Mouse (Mus musculus): Measurements from ENCODE around the gene Stab1. TPM values are rescaled to one million over a fixed set of nuclear protein-coding genes. Genes with fewer than 3 reads are reported as not detected.
A peak's percentile ranks its signal among the peaks of the same experiment; 100 is the strongest.

Stab1 gene
- total and polyA plus RNA-seq, 2 experiments from 2014 or later, result 11.7 to 25.5 TPM

DNA sequence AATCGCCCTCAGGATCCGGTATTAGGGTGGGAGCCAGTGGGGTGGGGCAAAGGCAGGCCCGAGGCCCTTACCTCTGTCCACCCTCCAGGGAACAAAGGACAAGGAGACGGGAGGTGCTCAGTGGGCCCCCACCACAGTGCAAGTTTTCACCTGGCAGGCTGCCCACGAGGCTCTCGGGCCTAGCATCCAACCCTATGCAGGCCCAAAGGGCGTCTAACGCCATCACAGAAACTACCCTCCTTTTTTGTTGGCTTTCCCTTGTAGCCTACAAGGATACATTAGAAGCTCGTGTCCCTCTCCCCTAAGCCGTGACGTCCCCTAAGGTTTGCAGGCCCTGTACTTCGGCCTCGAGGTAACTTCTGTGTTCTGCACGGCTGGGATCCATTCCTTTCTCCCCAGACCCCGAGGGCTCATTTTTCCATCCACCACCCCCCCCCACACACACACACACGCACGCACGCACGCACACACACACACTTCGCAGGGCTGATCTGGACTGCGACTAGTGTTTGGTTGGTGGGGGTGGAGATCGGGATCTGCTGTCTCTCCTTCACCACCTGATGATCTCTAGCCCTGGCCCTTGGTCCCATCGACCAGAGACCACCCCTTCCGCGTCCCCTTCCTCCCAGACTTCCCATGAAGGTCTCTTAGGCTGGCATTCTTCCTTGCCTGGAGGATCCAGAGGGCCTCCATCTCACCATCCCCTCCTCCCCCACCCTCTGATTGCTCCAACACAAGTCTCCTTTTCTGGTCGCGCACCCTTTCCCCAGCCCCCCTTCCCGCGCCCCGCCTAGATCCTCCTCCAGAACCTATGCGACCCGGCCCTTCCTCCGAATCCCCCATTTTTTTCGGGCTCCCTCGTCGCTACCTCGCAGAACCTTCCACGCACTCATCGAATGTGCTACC lies 37.4 kb upstream of the Stab1 start:
- peaks cover 28% of the 10 kb centered on the region for H3K36me3 ChIP-seq (ENCODE audit: insufficient read depth, low read length)
- H3K4me2 ChIP-seq (ENCODE audit: low read depth, low read length, poor library complexity, severe bottlenecking), result peak overlapping the region; percentile 93
- ATAC-seq (ENCODE audit: low FRiP score) (peak; percentile 65), DNase-seq (ENCODE audit: low spot score) (peak; percentile 56)
- peak overlapping the region; percentile 92 for H3K27ac ChIP-seq (ENCODE audit: low read depth, low read length)
- no peaks in the 10 kb centered on the region for H3K9me3 ChIP-seq (ENCODE audit: low read length)
- peaks cover 9% of the 10 kb centered on the region; the same call in 1 of the 2 replicates for H3K4me1 ChIP-seq (ENCODE audit: insufficient read depth, low read length)
- under 1% methylated on average over 39 of the region's 39 CpGs for WGBS
- no peak for TF ChIP-seq CTCF (IDR thresholded peaks at IDR 0.05)
- H3K4me3 ChIP-seq (ENCODE audit: low read depth, low read length), result peak overlapping the region; percentile 76
- peak overlapping the region; percentile 92 for H3K9ac ChIP-seq (replicated peaks; ENCODE audit: low read length, poor library complexity, severe bottlenecking)
- H3K27me3 ChIP-seq (ENCODE audit: insufficient read depth, low read length), result no peaks in the 10 kb centered on the region

DNA sequence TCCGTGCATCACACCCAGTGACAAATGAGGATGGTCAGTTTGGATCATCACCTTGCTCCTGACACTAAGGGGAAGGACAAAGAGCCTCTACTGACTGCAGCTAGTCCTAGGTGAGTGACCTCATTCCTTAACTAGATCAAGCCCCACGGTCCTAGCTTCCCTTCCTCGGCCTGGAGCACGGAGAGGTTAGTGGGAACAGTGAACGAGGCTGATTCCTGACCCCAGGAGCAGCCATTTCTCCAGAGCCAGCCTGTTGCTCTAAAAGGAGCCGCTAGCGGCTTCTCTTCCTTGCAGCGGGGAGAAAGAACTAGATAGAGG lies 36.8 kb upstream of the Stab1 start:
- WGBS, result 8% methylated on average over 8 of the region's 8 CpGs
- Histone ChIP-seq H3K4me3 (ENCODE audit: low read depth, low read length) (peak overlapping the region; percentile 76), H3K36me3 (ENCODE audit: insufficient read depth, low read length) (peaks cover 33% of the 10 kb centered on the region), H3K9me3 (ENCODE audit: low read length) (no peaks in the 10 kb centered on the region), H3K27me3 (ENCODE audit: insufficient read depth, low read length) (no peaks in the 10 kb centered on the region), H3K9ac (replicated peaks; ENCODE audit: low read length, poor library complexity, severe bottlenecking) (peak overlapping the region; percentile 92), H3K27ac (ENCODE audit: low read depth, low read length) (peak overlapping the region; percentile 92), H3K4me2 (ENCODE audit: low read depth, low read length, poor library complexity, severe bottlenecking) (peak overlapping the region; percentile 93), H3K4me1 (ENCODE audit: insufficient read depth, low read length) (peaks cover 9% of the 10 kb centered on the region; the same call in 1 of the 2 replicates)
- DNase-seq (ENCODE audit: low spot score) (peak; percentile 37), ATAC-seq (ENCODE audit: low FRiP score) (peak; percentile 38; the same call in 1 of the 2 replicates)
- no peak for TF ChIP-seq CTCF (IDR thresholded peaks at IDR 0.05)

DNA sequence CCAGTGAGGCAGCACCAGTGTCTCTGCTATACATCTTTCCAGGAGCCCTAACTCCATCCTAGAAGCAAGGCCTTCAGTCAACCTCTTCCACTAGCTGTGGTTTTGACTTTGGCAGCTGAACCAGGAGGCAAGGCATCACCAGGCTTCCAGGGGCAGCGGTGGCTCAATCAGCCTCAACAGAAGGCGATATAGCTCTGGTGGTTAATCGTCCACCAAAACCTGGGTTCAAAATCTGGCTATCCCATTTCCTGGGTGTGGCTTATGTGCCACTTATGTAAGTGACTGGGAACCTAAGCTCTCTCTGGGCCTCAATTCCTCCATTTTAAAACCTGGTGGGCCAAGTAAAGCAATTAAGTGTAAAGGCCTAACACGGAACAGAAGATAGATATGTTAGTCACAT lies 36.4 kb upstream of the Stab1 start:
- Histone ChIP-seq H3K36me3 (ENCODE audit: insufficient read depth, low read length) (peaks cover 35% of the 10 kb centered on the region), H3K4me2 (ENCODE audit: low read depth, low read length, poor library complexity, severe bottlenecking) (peak overlapping the region; percentile 93), H3K4me1 (ENCODE audit: insufficient read depth, low read length) (peaks cover 9% of the 10 kb centered on the region; the same call in 1 of the 2 replicates), H3K9ac (replicated peaks; ENCODE audit: low read length, poor library complexity, severe bottlenecking) (peak overlapping the region; percentile 92), H3K27me3 (ENCODE audit: insufficient read depth, low read length) (no peaks in the 10 kb centered on the region), H3K9me3 (ENCODE audit: low read length) (no peaks in the 10 kb centered on the region), H3K27ac (ENCODE audit: low read depth, low read length) (peak overlapping the region; percentile 92), H3K4me3 (ENCODE audit: low read depth, low read length) (peak overlapping the region; percentile 76)
- no peak for TF ChIP-seq CTCF (IDR thresholded peaks at IDR 0.05)
- ATAC-seq (ENCODE audit: low FRiP score), result no peak
- DNase-seq (ENCODE audit: low spot score), result no peak
- 77% methylated on average over 4 of the region's 4 CpGs for WGBS

DNA sequence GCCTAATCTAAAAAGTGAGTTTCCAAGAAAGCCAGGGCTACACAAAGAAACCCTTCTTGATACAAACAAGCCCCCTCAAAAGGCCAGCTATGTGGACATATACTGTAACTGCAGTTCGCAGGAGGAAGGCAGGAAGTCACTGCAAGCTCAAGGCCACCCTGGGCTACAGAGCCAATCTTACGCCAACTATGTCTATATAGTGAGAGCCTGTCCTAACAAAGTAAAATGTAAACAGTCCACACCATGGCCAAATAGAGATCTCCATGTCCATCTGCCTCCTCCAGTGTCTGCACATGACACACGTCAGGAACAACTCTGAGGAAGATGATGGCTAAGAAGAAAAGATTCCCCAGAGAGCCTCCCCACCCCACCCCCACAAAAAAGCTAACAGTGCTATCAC lies 31.6 kb upstream of the Stab1 start:
- no peaks in the 10 kb centered on the region for H3K9me3 ChIP-seq (ENCODE audit: low read length)
- ATAC-seq (ENCODE audit: low FRiP score), result no peak
- WGBS, result 84% methylated on average over 3 of the region's 3 CpGs
- DNase-seq (ENCODE audit: low spot score), result no peak
- H3K27ac ChIP-seq (ENCODE audit: low read depth, low read length), result no peak overlapping the region
- no peak overlapping the region for H3K4me3 ChIP-seq (ENCODE audit: low read depth, low read length)
- H3K4me2 ChIP-seq (ENCODE audit: low read depth, low read length, poor library complexity, severe bottlenecking), result no peak overlapping the region
- H3K4me1 ChIP-seq (ENCODE audit: insufficient read depth, low read length), result peaks cover 9% of the 10 kb centered on the region; the same call in 1 of the 2 replicates
- TF ChIP-seq CTCF (IDR thresholded peaks at IDR 0.05), result no peak
- H3K9ac ChIP-seq (replicated peaks; ENCODE audit: low read length, poor library complexity, severe bottlenecking), result no peak overlapping the region
- H3K36me3 ChIP-seq (ENCODE audit: insufficient read depth, low read length), result peaks cover 44% of the 10 kb centered on the region
- no peaks in the 10 kb centered on the region for H3K27me3 ChIP-seq (ENCODE audit: insufficient read depth, low read length)

DNA sequence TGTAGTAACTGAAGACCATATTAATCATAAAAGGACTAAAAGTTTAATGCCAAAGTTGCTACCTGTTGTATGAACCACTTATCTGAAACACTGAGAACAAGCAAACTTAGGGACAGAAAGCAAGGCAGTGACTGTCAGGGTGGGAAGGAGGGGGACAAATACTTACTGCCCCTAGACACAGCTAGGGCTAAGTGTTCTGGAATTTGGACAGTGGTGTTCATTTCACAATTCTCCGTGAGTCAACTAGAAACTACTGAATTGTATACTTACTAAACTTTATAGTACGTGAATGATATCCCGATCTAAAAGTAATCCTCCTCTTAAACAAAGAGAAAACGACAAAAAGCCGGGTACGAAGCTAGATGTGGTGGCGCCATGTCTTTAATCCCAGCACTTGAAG lies 31.2 kb upstream of the Stab1 start:
- Histone ChIP-seq H3K27me3 (ENCODE audit: insufficient read depth, low read length) (no peaks in the 10 kb centered on the region), H3K9ac (replicated peaks; ENCODE audit: low read length, poor library complexity, severe bottlenecking) (no peak overlapping the region), H3K27ac (ENCODE audit: low read depth, low read length) (no peak overlapping the region), H3K4me1 (ENCODE audit: insufficient read depth, low read length) (peaks cover 4% of the 10 kb centered on the region; the same call in 1 of the 2 replicates), H3K36me3 (ENCODE audit: insufficient read depth, low read length) (peaks cover 48% of the 10 kb centered on the region), H3K9me3 (ENCODE audit: low read length) (no peaks in the 10 kb centered on the region), H3K4me3 (ENCODE audit: low read depth, low read length) (no peak overlapping the region), H3K4me2 (ENCODE audit: low read depth, low read length, poor library complexity, severe bottlenecking) (no peak overlapping the region)
- DNase-seq (ENCODE audit: low spot score), result no peak
- TF ChIP-seq CTCF (IDR thresholded peaks at IDR 0.05), result no peak
- no peak for ATAC-seq (ENCODE audit: low FRiP score)
- 88% methylated on average over 7 of the region's 7 CpGs for WGBS

Measured in midbrain, postnatal 0 days (tissue).